Mouse (Mus musculus): ENCODE measurements around the gene Shc1. TPM values are rescaled to one million over a fixed set of nuclear protein-coding genes. Genes with fewer than 3 reads are reported as not detected.

Shc1 gene
- polyA plus RNA-seq, 1 experiment, result 87.7 TPM

DNA sequence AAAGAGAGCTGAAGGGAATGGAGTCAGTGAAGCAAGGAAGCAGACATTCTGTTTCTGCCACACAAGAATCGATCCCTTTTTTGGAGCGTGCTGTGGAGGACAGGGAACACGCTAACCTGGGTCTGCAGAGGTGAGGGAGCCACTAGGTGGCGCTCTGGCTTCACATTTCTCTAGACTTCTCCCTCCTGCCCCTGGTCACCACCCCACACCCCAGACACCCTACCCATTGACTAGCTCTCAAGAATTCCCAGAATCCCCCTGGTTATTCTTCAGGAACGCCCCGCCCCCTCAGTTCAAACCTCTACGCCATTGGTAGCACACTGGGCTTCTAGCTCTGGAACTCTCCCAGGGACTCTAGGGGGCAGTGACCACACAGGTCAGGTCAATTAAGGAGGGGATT lies 31.3 kb downstream of the Shc1 start:
- DNase-seq (ENCODE audit: low spot score), result no peak

DNA sequence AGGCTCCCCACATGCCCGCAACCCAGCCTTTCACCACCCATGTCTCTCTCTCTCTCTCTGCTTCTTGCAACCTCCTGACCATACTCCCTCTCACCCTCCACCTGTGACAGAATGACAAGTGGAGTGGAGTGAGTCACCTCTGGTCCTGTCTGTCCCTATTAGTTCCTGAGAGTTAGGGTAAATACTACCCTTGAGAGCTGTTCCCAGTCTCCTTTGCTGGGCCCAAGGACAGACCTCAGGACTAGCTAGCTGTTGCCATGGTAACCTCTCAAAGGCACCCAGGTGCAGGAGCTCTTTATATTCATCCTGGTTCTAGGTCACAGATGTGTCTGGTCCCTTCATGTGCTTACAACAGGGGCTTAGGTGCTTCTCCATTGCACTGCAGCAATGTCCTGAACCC lies 33.7 kb downstream of the Shc1 start:
- no peak for DNase-seq (ENCODE audit: low spot score)

- DNase-seq (ENCODE audit: low spot score), result no peak
These were observed 36.3 kb downstream of the Shc1 start, which contains the start of gene Pmvk for GRCm38 (mm10) chr3:89454401-89455177. TSS of gene Pmvk (plus strand) at chr3:89454541.

DNA sequence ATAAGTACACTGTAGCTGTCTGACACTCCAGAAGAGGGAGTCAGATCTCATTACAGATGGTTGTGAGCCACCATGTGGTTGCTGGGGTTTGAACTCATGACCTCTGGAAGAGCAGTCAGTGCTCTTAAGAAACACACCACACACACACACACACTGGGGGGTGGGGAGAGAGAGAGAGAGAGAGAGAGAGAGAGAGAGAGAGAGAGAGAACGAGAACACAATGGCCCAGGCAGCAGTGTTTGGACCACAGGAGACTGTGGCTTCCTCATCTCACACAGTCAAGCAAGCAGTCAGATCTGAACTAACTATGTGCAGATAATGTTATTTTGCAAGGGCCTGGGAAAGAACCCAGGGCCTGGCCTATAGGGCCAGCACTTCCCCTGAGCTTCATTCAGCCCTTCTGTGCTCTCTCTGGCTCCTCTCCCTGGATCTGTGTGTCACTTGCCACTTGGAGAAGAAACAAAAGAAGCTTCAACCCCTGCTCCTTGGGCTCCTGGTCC lies 37.6 kb downstream of the Shc1 start:
- no peak for DNase-seq (ENCODE audit: low spot score)

DNA sequence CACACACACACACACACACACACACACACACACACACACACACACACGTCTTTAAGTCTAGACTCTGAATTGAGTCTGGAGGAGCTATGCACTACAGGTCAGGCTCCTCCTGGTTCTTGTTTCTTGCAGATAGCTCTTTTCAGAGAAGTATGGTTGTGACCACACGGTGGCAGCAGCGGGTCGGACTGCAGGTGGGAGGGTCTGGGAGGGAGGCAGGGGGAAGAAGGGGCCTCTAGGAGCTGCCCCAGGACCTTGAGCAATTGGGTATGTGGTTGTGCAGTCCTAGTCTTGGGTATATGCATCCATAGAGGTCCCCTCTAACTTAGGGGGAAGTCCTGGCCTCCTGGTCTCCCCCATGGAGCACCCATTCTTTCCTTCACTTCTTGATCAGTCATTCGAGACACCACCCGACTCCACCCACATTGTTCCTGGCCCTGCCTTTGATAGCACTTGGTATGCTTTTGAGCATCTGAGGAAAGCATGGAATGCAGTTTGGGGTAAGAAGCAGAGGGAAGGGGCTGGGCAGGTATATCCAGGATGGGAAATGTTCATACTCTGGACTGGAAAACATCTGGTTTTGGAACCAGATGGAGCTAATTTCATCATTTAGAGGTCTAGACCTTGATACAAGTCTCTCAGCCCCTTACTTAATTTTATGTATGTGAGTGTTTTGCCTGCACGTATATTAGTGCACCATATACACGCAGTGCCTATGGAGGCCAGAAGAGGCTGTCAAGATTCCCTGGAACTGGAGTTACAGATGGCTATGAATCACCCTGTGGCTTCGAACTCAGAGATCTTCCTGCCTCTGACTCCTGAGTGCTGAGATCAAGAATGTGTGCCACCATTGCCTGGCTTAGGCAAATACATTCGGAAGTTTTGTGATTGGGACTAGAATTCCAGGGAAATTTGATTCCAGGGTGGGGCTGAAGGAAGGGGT lies 38.8 kb downstream of the Shc1 start:
- peak; percentile 50 for DNase-seq (ENCODE audit: low spot score)

DNA sequence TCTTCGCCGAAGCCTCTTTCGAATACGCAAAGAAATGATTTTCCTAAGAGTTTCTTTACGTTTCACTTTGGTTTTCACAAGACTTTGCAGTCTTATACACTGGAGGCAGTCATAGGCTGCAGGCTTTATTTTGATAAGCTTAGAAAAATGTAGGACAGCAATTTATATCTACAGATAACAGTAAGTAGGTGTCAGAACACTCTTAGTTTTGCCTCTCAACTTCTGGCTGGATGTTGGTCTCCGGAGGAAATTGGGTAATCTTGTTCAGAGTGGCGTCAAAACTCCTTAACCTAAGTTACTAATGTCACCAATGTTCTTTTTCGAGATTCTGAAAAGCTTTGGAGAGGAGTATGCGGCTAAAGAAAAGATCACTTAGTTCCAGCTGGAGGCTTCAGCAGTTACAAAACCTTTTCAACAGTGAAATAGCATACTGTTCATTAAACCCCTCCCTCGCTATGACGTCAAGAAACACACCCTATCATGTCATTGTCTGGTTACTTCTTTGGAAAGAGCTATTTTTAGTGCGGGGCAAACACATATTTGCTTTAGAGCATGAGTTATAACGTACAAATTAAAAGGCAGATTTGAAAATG lies 40.2 kb downstream of the Shc1 start:
- no peak for DNase-seq (ENCODE audit: low spot score)

DNA sequence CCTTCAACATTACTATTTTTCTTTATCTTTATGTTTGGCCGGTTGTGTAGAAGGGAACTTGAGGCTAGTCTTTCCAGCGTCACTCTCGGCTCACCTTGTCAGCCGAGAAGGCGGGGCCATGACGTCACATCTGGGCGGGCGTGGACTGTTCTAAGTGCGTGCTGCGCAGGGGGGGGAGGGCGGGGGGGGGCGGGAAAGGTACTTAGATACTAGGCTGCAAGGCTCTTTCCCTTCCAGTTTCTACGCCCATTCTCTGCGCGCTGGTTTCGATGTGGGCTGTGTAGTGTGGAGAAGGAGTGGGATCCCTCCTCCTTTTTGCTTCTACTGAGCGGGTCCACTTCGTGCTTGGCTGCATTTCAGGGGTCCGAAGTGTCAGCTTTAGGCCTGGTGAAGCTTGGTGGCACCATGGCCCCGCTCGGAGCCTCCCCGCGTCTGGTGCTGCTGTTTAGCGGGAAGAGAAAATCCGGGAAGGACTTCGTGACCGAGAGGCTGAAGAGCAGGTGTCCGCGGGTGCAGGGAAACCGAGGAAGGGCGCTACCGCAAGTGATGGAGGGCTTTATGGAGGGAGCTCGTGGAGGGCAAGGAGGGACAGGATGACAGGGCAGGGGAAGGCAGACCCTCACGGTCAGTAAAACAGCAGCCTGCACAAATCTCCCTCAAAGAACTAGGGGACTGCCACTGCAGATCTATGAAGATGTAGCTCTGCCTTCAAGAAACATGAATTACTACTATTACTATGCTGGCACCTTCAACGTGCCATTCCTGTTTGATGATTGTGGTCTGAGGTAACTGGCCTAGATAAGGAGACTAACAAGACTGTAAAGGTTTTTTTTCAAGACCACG lies 40.9 kb downstream of the Shc1 start:
- DNase-seq (ENCODE audit: low spot score), result peak; percentile 61

GRCm38 (mm10) chr3:89468268-89468667 lies 50.0 kb downstream of the Shc1 start:
- no peak for DNase-seq (ENCODE audit: low spot score)

- no peak for DNase-seq (ENCODE audit: low spot score)
These were observed 54.0 kb downstream of the Shc1 start for GRCm38 (mm10) chr3:89472280-89472679.

DNA sequence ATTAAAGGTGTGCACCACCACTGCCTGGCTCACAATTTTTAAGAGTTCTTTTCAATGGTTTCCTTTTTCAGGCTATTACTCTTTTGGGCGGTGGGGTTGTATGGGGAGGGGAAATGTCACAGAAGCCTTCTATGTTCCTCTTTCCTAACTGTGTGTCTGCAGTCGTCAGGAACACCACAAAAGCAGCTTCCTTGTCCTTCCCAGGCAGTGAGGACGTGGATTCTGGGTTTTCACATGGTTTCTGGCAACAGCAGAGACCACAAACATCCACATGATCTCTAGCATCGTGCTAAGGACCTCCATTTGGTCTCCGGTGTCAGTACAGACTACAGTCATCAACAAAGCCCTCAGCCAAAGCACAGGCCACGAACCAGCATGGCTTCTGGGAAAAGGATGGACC lies 55.6 kb downstream of the Shc1 start:
- no peak for DNase-seq (ENCODE audit: low spot score)

DNA sequence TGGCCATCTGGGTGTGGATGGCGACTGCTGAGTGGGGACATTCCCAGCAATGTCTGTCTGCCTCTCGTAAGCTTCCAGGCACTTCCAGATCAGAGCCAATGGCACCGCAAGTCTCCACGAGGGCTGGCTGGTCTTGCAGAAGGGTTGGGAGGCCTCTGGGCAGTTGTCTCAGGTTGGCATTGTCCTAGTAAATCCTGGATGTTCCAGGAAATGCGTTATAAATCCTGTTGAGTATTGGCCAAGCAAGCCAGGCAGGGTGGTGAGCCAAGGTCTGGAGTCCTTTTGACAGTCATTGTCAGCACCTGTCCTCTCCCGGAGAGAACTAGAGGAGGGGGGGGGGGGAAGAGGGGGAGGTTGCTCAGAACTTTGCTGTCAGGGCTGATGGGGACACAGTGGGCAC lies 60.8 kb downstream of the Shc1 start:
- no peak for DNase-seq (ENCODE audit: low spot score)

Other genes starting within 250 kb of the Shc1 start
- 69.8 and 72.3 TPM in 2 replicates for gene Scamp3, start 241.0 kb upstream of the Shc1 start, polyA plus RNA-seq (2012; rRNA removed)
- 32.9 and 42.3 TPM in 2 replicates for gene Fam189b, start 235.3 kb upstream of the Shc1 start, polyA plus RNA-seq (2012; rRNA removed)
- gene Gba, start 215.5 kb upstream of the Shc1 start, polyA plus RNA-seq (2012; rRNA removed), result 58.7 and 60.8 TPM in 2 replicates
- 59.3 and 69.8 TPM in 2 replicates for gene Thbs3, start 203.3 kb upstream of the Shc1 start, polyA plus RNA-seq (2012; rRNA removed)
- 112 and 131 TPM in 2 replicates for gene Mtx1, start 191.4 kb upstream of the Shc1 start, polyA plus RNA-seq (2012; rRNA removed)
- gene Muc1, start 189.4 kb upstream of the Shc1 start, polyA plus RNA-seq (2012; rRNA removed), result 0.94 and 1.2 TPM in 2 replicates
- gene Krtcap2, start 172.5 kb upstream of the Shc1 start, polyA plus RNA-seq (2012; rRNA removed), result 67.7 and 77.1 TPM in 2 replicates
- 4.1 and 6.0 TPM in 2 replicates for gene Trim46, start 172.1 kb upstream of the Shc1 start, polyA plus RNA-seq (2012; rRNA removed)
- 200 and 251 TPM in 2 replicates for gene Dpm3, start 159.1 kb upstream of the Shc1 start, polyA plus RNA-seq (2012; rRNA removed)
- 128 and 156 TPM in 2 replicates for gene Slc50a1, start 147.9 kb upstream of the Shc1 start, polyA plus RNA-seq (2012; rRNA removed)
- 41.8 and 43.5 TPM in 2 replicates for gene Efna1, start 137.3 kb upstream of the Shc1 start, polyA plus RNA-seq (2012; rRNA removed)
- 0.36 and 0.55 TPM in 2 replicates for gene Efna3, start 95.5 kb upstream of the Shc1 start, polyA plus RNA-seq (2012; rRNA removed)
- 3.4 and 3.7 TPM in 2 replicates for gene Efna4, start 80.4 kb upstream of the Shc1 start, polyA plus RNA-seq (2012; rRNA removed)
- 96.1 and 101 TPM in 2 replicates for gene Adam15, start 68.4 kb upstream of the Shc1 start, polyA plus RNA-seq (2012; rRNA removed)
- gene Dcst2, start 56.5 kb upstream of the Shc1 start, polyA plus RNA-seq (2012; rRNA removed), result 0.24 and 0.41 TPM in 2 replicates
- 0.07 and 0.33 TPM in 2 replicates for gene Dcst1, start 53.2 kb upstream of the Shc1 start, polyA plus RNA-seq (2012; rRNA removed)
- gene Zbtb7b, start 23.7 kb upstream of the Shc1 start, polyA plus RNA-seq (2012; rRNA removed), result 36.4 and 39.5 TPM in 2 replicates
- gene Lenep, start 15.7 kb upstream of the Shc1 start, polyA plus RNA-seq (2012; rRNA removed), result 1.2 and 1.5 TPM in 2 replicates
- 30.8 and 34.6 TPM in 2 replicates for gene Flad1, start 6.6 kb upstream of the Shc1 start, polyA plus RNA-seq (2012; rRNA removed)
- gene Cks1b, start 60 bp upstream of the Shc1 start, polyA plus RNA-seq (2012; rRNA removed), result 21.7 and 29.6 TPM in 2 replicates
- 34.0 and 38.0 TPM in 2 replicates for gene Pygo2, start 11.8 kb downstream of the Shc1 start, polyA plus RNA-seq (2012; rRNA removed)
- 167 and 208 TPM in 2 replicates for gene Pbxip1, start 18.3 kb downstream of the Shc1 start, polyA plus RNA-seq (2012; rRNA removed)
- 21.5 and 23.3 TPM in 2 replicates for gene Pmvk, start 36.1 kb downstream of the Shc1 start, polyA plus RNA-seq (2012; rRNA removed)
- 10.6 and 16.4 TPM in 2 replicates for gene Kcnn3, start 101.7 kb downstream of the Shc1 start, polyA plus RNA-seq (2012; rRNA removed)